Mouse (Mus musculus) mouse trophoblast stem cell (cell line): ENCODE data around the gene Adss.
"Not testable (repeated sequence)": the region's sequence is repeated elsewhere in the genome, so short reads cannot be mapped to it uniquely, and the experiment has no call there.

Source experiments
- in situ Hi-C, 2 experiments: fragments of 300-500 bp; cut with MseI, MboI; formaldehyde crosslinking; loops; 2 replicates in 1 of 2; 3 replicates in 1 of 2; pipeline ENCODE4 v1.15.1; 2025

Adss gene

GRCm38 (mm10) chr1:177796193-177796939, at the start of gene Adss:
Adss (minus strand) TSS chr1:177796511.
- in situ Hi-C loops: no loop called here

GRCm38 (mm10) chr1:177845812-177846211, 49.5 kb upstream of the Adss start:
- in situ Hi-C loops: loop anchor here in 1 of 2 experiments (5.0 to 10.0 kb wide), 2 partner anchors 59 to 229 kb away; no protein-coding TSS in a partner anchor

- in situ Hi-C loops: not testable (repeated sequence)
Observed at GRCm38 (mm10) chr1:177827776-177828175, 31.5 kb upstream of the Adss start.

GRCm38 (mm10) chr1:177806772-177807171, 10.5 kb upstream of the Adss start:
- in situ Hi-C loops: not testable (repeated sequence)

- in situ Hi-C loops: no loop called here
Observed at GRCm38 (mm10) chr1:177803511-177803910, 7.2 kb upstream of the Adss start.

GRCm38 (mm10) chr1:177797151-177797755, 942 bp upstream of the Adss start:
- in situ Hi-C loops: no loop called here

- in situ Hi-C loops: no loop called here
Observed at GRCm38 (mm10) chr1:177795421-177796192, 704 bp downstream of the Adss start.

GRCm38 (mm10) chr1:177794866-177795265, 1.4 kb downstream of the Adss start:
- in situ Hi-C loops: no loop called here

- in situ Hi-C loops: no loop called here
Observed at GRCm38 (mm10) chr1:177792835-177793234, 3.5 kb downstream of the Adss start.

GRCm38 (mm10) chr1:177777397-177777796, 18.9 kb downstream of the Adss start:
- in situ Hi-C loops: no loop called here

GRCm38 (mm10) chr1:177768931-177769330, 27.4 kb downstream of the Adss start:
- in situ Hi-C loops: no loop called here

GRCm38 (mm10) chr1:177757249-177757648, 39.1 kb downstream of the Adss start:
- in situ Hi-C loops: no loop called here

- in situ Hi-C loops: no loop called here
Observed at GRCm38 (mm10) chr1:177753496-177753895, 42.8 kb downstream of the Adss start.

GRCm38 (mm10) chr1:177747869-177748540, 48.3 kb downstream of the Adss start:
- in situ Hi-C loops: no loop called here

- in situ Hi-C loops: no loop called here
Observed at GRCm38 (mm10) chr1:177744521-177745325, 51.6 kb downstream of the Adss start.

GRCm38 (mm10) chr1:177742119-177742518, 54.2 kb downstream of the Adss start:
- in situ Hi-C loops: no loop called here

- in situ Hi-C loops: no loop called here
Observed at GRCm38 (mm10) chr1:177740707-177741106, 55.6 kb downstream of the Adss start.

- in situ Hi-C loops: no loop called here
Observed at GRCm38 (mm10) chr1:177737505-177738105, 58.7 kb downstream of the Adss start.

GRCm38 (mm10) chr1:177731973-177732372, 64.3 kb downstream of the Adss start:
- in situ Hi-C loops: no loop called here
